Mouse (Mus musculus): ENCODE measurements around the gene Prps1.

DNA sequence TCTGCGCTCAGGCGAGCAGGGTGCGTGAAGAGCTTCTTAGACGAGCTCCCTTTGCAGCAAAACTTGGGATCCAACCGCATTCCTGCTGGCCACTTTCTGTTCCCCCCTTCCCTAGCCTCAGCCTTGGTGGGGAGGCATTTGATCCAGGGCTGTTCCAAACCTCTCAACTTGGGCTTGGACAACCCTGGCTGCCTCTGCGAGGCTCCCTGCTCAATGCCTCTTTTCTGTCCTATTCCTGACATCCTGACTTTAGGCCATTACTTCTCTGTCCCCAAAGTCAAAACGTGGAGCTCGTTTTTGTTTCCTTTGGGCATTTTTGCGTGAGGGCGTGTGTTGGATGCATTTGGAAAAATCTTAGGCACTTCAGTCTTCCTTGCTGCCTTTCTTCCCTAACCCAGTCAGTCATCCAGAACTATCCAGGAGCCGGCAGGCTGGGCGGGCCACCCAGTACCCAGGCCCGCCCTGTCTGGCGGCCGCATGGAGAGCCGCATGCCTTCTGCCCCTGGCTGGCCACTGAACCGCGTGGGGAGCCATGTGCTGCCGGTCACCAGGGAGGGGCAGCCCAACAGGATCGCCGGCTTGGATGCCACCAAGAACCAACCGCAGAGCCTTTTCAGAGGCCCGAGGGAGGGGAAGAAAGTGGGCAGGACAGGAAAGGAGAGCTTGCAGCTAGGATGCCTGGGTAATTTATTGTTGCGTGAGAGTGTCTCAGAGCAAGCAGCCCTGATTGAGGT, 54.5 kb downstream of the Prps1 start:
- no peak for TF ChIP-seq CTCF (IDR thresholded peaks at IDR 0.05; ENCODE audit: control insufficient read depth, insufficient read depth, low read length)
- TF ChIP-seq POLR2A (IDR thresholded peaks at IDR 0.05; ENCODE audit: borderline replicate concordance, control insufficient read depth, low read depth, low read length) = no peak

Measured in bone marrow, adult 2 months (tissue).